Mouse (Mus musculus) gastrocnemius, postnatal 10 days (tissue): ENCODE measurements at regions not wholly inside any gene's neighbourhood (a gene's known extent, or its start where the extent isn't known, plus 50 kb on each side); places are given as distances from the start of the nearest gene placed in this dataset.

Source experiments
- DNase-seq: peaks from one replicate; pipeline ENCODE4 v3.0.0; 2021; ENCODE audit warnings: mixed read lengths

GRCm38 (mm10) chrX:57711914-57712313 lies 208.4 kb upstream of the Gpr101 start:
- DNase-seq = no peak

DNA sequence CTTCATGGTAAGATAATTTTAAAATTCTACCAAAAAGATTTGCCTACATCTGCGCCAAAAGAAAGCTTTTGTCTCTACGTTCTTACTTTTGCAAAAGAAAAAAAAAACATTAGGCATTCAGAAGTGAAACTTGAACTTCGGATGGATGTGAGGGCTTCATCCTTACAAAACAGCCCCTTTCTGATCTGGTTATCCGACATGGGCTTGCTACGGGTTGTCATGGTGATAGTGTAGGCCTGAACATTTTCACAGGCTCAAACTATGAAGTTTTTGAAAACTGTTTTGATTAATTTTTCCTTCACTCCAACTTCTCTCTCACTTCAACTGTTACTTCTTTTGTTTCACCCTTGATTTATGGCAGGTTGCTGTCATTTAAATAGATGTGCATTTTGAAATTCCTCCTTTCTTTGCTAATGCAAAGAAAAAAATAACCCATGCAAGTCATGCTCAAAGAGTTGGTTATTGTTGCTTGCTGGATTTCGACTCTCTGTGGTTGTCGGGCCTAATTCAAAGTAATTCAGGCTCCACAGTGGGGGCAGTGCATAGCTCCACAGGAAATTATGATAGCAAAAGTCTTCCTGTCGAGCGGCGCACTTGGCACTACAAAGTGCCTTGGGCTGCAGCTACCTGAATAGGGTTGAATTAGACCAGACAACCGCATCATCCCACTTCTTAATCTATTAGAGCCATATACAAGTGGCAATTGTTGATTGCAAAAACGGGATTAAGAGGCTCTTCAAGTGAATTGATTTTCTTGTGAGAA lies 205.7 kb upstream of the Gpr101 start:
- no peak for DNase-seq

DNA sequence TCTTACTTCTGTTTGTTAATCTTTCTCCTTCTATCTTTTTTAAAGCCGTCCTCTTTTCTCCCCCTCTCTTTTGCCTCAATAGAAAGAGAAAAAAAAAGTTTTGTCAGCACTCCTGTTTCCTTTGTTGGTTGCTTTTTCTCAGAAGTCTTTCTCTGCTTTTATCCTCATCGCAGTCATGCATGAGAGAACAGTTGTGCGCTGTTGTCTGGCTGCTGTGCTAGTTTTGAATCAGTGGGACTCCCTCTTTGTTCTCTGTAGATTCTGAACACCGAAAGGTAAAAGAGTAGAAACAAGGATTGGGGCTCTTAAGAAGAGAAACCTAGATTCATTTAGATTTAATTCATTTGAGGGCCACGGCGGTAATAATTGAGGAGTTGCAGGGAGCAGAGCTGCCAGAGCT lies 204.9 kb upstream of the Gpr101 start:
- DNase-seq = no peak

- DNase-seq = no peak
Observed at GRCm38 (mm10) chrX:57707932-57708331, 204.4 kb upstream of the Gpr101 start.

GRCm38 (mm10) chrX:57706683-57707308 lies 203.2 kb upstream of the Gpr101 start:
- DNase-seq = no peak

DNA sequence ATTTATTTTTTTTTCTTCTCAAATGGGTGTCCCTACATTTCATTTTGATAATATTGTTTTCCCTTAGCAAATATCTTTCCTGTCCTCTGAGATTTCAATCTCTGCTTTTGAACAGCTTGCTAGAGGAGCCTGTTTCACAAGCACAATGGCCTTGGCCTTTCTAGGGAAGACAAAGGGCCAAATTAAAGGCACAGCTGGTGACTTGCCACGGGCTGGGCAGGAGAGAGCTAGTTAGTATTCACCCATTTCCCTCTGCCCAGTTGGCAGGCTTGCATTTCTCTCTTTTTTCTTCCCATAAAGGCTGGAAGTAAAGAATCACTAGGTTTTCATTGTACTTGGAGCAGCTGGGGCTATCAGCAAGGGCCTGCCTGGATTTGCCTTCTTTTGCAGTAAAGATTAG lies 188.9 kb upstream of the Gpr101 start:
- no peak for DNase-seq

DNA sequence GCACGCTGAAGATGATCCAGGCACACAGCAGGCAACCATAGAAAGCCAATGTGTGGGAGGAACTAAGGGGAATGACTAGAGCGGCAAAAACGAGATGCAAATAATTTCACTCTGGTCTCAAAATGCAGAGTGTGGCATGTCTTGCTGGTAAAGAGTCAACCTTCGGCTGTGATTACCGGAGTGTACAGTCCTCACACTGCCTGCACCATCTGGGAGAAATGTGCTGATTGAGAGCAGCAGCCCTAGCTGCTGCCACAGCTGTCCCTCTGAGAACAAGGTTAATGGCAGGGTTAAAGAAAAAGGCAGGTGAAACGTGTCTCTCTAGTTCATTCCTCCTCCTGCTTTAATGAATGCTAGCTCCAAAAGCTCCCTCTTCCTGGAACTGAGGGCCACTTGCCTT lies 173.2 kb upstream of the Gpr101 start:
- DNase-seq = no peak

DNA sequence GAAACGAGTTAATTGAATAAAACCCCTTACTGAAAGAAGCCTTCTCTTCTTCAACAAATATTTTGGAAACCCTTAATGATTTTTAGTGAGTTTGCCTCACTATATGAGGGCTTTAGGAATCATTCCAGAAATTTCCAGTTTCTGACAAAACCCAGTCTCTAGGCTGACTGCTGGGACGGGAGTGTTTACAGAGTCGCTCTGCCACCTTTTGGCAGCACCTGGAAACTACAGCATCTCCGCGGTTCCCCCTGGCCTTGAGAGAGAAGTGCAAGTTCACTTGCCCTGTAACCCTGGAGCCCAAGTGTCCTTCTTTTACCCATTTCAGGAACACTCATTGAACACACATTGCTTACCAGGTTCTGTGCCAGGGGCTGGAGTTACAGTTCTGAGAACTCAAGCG lies 171.4 kb upstream of the Gpr101 start:
- DNase-seq = peak; percentile 27

DNA sequence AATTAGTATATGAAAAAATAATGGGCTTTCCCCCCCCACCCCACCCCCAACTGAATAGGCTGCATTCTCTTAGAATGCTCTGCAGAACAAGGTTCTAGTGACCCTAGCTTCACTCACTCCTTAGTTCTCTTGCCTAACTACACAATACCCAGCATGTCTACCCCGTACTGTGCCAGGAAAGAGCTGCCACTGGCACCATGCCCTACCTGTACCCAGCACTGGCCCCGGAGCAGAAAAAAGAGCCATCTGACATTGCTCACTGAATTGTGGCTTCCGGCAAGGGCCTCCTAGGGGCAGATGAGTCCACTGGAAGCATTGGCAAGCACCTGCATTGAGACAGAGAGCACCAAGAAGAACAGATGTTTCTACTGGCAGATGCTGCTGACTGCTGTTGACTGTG lies 156.0 kb upstream of the Gpr101 start:
- no peak for DNase-seq

DNA sequence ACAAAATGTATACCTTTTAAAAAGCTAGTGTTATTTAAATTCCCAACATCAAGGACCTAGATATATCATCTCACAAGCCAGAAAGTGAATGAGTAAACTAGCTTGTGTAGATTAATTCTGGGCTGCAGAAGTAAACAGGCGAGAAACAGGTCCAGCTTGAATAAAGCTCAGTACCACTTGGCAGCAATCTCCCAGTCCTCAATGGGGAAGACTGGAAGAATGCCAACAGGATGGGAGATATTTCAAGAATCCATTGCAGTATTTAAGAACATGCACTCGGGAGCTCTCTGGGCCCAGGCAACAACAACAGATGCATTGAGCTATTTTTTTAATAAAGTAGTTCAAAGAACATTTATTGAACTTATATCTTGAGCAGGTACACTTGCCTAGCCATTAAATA lies 152.5 kb upstream of the Gpr101 start:
- DNase-seq = no peak

GRCm38 (mm10) chrX:57655483-57655882 lies 151.9 kb upstream of the Gpr101 start:
- no peak for DNase-seq
